Mouse (Mus musculus): ENCODE results near the gene Arap1. TPM values are rescaled to one million over a fixed set of nuclear protein-coding genes. Genes with fewer than 3 reads are reported as not detected.

Gene Arap1
- polyA plus RNA-seq, 1 experiment from 2014 or later: 92.5 TPM

GRCm38 (mm10) chr7:101377741-101378262, 29.9 kb downstream of the Arap1 start:
- WGBS: 23% methylated on average over 7 of the region's 7 CpGs
- Histone ChIP-seq H3K4me2 (replicated peaks; ENCODE audit: low read depth, low read length) (peak overlapping the region; percentile 36), H3K36me3 (ENCODE audit: control insufficient read depth, insufficient read depth, low read length) (no peaks in the 10 kb centered on the region), H3K9me3 (ENCODE audit: control insufficient read depth, low read length) (no peaks in the 10 kb centered on the region), H3K27ac (ENCODE audit: low read depth, low read length) (peak overlapping the region; percentile 76), H3K9ac (ENCODE audit: low read depth, low read length) (peak overlapping the region; percentile 52; the same call in 1 of the 2 replicates), H3K27me3 (ENCODE audit: control insufficient read depth, insufficient read depth, low read length) (no peaks in the 10 kb centered on the region), H3K4me3 (ENCODE audit: low read length) (peak overlapping the region; percentile 16; the same call in 1 of the 2 replicates), H3K4me1 (ENCODE audit: control insufficient read depth, insufficient read depth, low read length) (peaks cover 13% of the 10 kb centered on the region; the same call in 1 of the 2 replicates)
- ATAC-seq (ENCODE audit: low FRiP score, low TSS enrichment): peak; percentile 75

- H3K4me2 ChIP-seq (replicated peaks; ENCODE audit: low read depth, low read length): peak overlapping the region; percentile 36
- H3K4me1 ChIP-seq (ENCODE audit: control insufficient read depth, insufficient read depth, low read length): peaks cover 13% of the 10 kb centered on the region; the same call in 1 of the 2 replicates
- 44% methylated on average over 3 of the region's 3 CpGs for WGBS
- H3K9me3 ChIP-seq (ENCODE audit: control insufficient read depth, low read length): no peaks in the 10 kb centered on the region
- peak overlapping the region; percentile 76 for H3K27ac ChIP-seq (ENCODE audit: low read depth, low read length)
- H3K27me3 ChIP-seq (ENCODE audit: control insufficient read depth, insufficient read depth, low read length): no peaks in the 10 kb centered on the region
- peak overlapping the region; percentile 15; the same call in 1 of the 2 replicates for H3K4me3 ChIP-seq (ENCODE audit: low read length)
- H3K36me3 ChIP-seq (ENCODE audit: control insufficient read depth, insufficient read depth, low read length): no peaks in the 10 kb centered on the region
- H3K9ac ChIP-seq (ENCODE audit: low read depth, low read length): peak overlapping the region; percentile 52; the same call in 1 of the 2 replicates
- ATAC-seq (ENCODE audit: low FRiP score, low TSS enrichment): peak; percentile 41
Measured at GRCm38 (mm10) chr7:101378285-101378684, 30.4 kb downstream of the Arap1 start.

DNA sequence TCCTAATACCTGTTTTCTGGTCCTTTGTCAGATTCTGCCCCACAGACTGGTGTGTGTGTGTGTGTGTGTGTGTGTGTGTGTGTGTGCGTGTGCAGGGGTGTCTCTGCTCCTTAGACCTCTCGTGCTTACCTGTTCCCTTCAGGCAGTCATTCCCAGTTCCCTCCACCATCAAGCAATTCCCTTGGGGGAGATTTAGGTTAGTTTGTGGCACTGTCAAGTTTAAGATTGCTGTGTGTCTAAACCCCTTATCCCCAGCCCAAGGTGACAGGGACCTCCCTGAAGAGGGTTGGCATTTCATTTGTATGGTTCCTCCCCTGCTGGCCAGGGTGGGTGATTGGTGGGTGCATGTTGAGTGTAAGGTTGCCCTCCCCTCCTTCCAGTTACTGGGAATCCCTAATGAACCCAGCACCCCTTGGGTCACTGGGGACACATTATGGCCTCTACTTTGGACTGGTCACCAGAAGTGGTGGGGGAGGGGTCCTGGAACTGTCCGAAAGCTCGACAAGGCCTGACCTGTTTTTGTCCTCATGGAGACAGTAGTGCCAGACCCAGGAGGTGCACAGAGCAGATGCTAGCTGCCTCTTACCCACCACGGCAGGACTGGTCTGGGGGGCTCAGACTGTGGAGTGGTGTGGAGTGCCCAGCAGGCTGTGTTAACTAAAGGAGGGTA, 31.1 kb downstream of the Arap1 start:
- H3K27me3 ChIP-seq (ENCODE audit: control insufficient read depth, insufficient read depth, low read length): no peaks in the 10 kb centered on the region
- H3K27ac ChIP-seq (ENCODE audit: low read depth, low read length): peak overlapping the region; percentile 76; the same call in 1 of the 2 replicates
- no peak for ATAC-seq (ENCODE audit: low FRiP score, low TSS enrichment)
- H3K9ac ChIP-seq (ENCODE audit: low read depth, low read length): peak overlapping the region; percentile 52; the same call in 1 of the 2 replicates
- peaks cover 13% of the 10 kb centered on the region; the same call in 1 of the 2 replicates for H3K4me1 ChIP-seq (ENCODE audit: control insufficient read depth, insufficient read depth, low read length)
- no peaks in the 10 kb centered on the region for H3K9me3 ChIP-seq (ENCODE audit: control insufficient read depth, low read length)
- peak overlapping the region; percentile 36 for H3K4me2 ChIP-seq (replicated peaks; ENCODE audit: low read depth, low read length)
- H3K36me3 ChIP-seq (ENCODE audit: control insufficient read depth, insufficient read depth, low read length): no peaks in the 10 kb centered on the region
- 0 out of 2 replicates have a peak overlapping the region, but pooled peaks have one; percentile 15 for H3K4me3 ChIP-seq (ENCODE audit: low read length)
- 66% methylated on average over 5 of the region's 5 CpGs for WGBS

GRCm38 (mm10) chr7:101379732-101380131, 31.9 kb downstream of the Arap1 start:
- 61% methylated on average over 2 of the region's 2 CpGs for WGBS
- H3K27me3 ChIP-seq (ENCODE audit: control insufficient read depth, insufficient read depth, low read length): no peaks in the 10 kb centered on the region
- peak overlapping the region; percentile 55; the same call in 1 of the 2 replicates for H3K27ac ChIP-seq (ENCODE audit: low read depth, low read length)
- peak overlapping the region; percentile 44 for H3K9ac ChIP-seq (ENCODE audit: low read depth, low read length)
- H3K4me1 ChIP-seq (ENCODE audit: control insufficient read depth, insufficient read depth, low read length): peaks cover 15% of the 10 kb centered on the region
- H3K36me3 ChIP-seq (ENCODE audit: control insufficient read depth, insufficient read depth, low read length): no peaks in the 10 kb centered on the region
- no peak overlapping the region for H3K4me2 ChIP-seq (replicated peaks; ENCODE audit: low read depth, low read length)
- ATAC-seq (ENCODE audit: low FRiP score, low TSS enrichment): no peak
- H3K9me3 ChIP-seq (ENCODE audit: control insufficient read depth, low read length): no peaks in the 10 kb centered on the region
- H3K4me3 ChIP-seq (ENCODE audit: low read length): no peak overlapping the region

DNA sequence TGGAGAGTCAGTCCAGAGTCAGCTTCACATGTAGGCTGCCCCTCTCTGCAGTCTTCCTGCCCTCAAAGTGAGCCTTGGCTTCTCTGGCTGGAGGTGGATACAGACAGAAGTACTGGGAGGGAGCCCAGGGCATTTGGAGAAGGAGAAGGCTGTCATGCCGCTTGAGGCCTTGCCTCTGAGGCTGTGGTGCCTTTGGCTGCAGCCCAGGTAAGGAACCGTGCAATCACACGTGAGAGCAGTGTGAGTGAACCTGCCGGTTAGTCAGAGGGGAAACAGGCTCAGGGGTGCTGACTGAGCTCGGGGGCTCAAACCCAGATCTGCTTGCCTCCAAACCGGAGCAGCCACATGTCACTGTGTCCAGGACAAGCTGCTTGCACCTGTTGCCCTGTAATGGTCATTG, 33.6 kb downstream of the Arap1 start:
- ATAC-seq (ENCODE audit: low FRiP score, low TSS enrichment): no peak
- Histone ChIP-seq H3K36me3 (ENCODE audit: control insufficient read depth, insufficient read depth, low read length) (no peaks in the 10 kb centered on the region), H3K4me1 (ENCODE audit: control insufficient read depth, insufficient read depth, low read length) (peaks cover 31% of the 10 kb centered on the region), H3K27me3 (ENCODE audit: control insufficient read depth, insufficient read depth, low read length) (no peaks in the 10 kb centered on the region), H3K4me2 (replicated peaks; ENCODE audit: low read depth, low read length) (no peak overlapping the region), H3K4me3 (ENCODE audit: low read length) (no peak overlapping the region), H3K9me3 (ENCODE audit: control insufficient read depth, low read length) (no peaks in the 10 kb centered on the region), H3K27ac (ENCODE audit: low read depth, low read length) (no peak overlapping the region), H3K9ac (ENCODE audit: low read depth, low read length) (no peak overlapping the region)
- 86% methylated on average over 6 of the region's 6 CpGs for WGBS

DNA sequence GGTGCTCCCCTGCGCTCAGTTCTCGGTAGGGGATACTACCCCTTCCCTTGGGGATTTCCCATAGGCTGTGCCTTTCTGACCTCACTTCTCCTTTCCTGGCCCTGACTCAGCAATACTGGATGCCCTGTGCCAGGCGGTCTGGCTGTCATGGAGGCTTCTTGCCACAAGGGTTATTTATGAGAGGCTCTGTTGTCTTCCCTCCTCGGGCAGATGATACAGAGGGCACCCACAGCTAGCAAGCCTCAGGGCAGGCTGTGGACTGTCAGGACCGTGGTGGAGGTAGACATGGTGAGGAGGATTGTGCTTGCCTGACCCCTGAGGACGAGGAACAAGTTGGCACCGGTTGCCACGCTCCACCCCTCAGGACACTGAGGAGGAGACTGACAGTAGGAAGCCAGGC, 34.5 kb downstream of the Arap1 start:
- peaks cover 33% of the 10 kb centered on the region for H3K4me1 ChIP-seq (ENCODE audit: control insufficient read depth, insufficient read depth, low read length)
- ATAC-seq (ENCODE audit: low FRiP score, low TSS enrichment): no peak
- H3K36me3 ChIP-seq (ENCODE audit: control insufficient read depth, insufficient read depth, low read length): no peaks in the 10 kb centered on the region
- H3K4me2 ChIP-seq (replicated peaks; ENCODE audit: low read depth, low read length): no peak overlapping the region
- H3K27me3 ChIP-seq (ENCODE audit: control insufficient read depth, insufficient read depth, low read length): no peaks in the 10 kb centered on the region
- H3K27ac ChIP-seq (ENCODE audit: low read depth, low read length): no peak overlapping the region
- H3K4me3 ChIP-seq (ENCODE audit: low read length): no peak overlapping the region
- no peaks in the 10 kb centered on the region for H3K9me3 ChIP-seq (ENCODE audit: control insufficient read depth, low read length)
- WGBS: 65% methylated on average over 8 of the region's 8 CpGs
- H3K9ac ChIP-seq (ENCODE audit: low read depth, low read length): no peak overlapping the region

- Histone ChIP-seq H3K27ac (ENCODE audit: low read depth, low read length) (no peak overlapping the region), H3K36me3 (ENCODE audit: control insufficient read depth, insufficient read depth, low read length) (peaks cover 2% of the 10 kb centered on the region; the same call in 1 of the 2 replicates), H3K9me3 (ENCODE audit: control insufficient read depth, low read length) (no peaks in the 10 kb centered on the region), H3K4me2 (replicated peaks; ENCODE audit: low read depth, low read length) (no peak overlapping the region), H3K4me1 (ENCODE audit: control insufficient read depth, insufficient read depth, low read length) (peaks cover 30% of the 10 kb centered on the region), H3K9ac (ENCODE audit: low read depth, low read length) (no peak overlapping the region), H3K27me3 (ENCODE audit: control insufficient read depth, insufficient read depth, low read length) (no peaks in the 10 kb centered on the region), H3K4me3 (ENCODE audit: low read length) (no peak overlapping the region)
- 80% methylated on average over 3 of the region's 3 CpGs for WGBS
- no peak for ATAC-seq (ENCODE audit: low FRiP score, low TSS enrichment)
Measured at GRCm38 (mm10) chr7:101383756-101384155, 35.9 kb downstream of the Arap1 start.

DNA sequence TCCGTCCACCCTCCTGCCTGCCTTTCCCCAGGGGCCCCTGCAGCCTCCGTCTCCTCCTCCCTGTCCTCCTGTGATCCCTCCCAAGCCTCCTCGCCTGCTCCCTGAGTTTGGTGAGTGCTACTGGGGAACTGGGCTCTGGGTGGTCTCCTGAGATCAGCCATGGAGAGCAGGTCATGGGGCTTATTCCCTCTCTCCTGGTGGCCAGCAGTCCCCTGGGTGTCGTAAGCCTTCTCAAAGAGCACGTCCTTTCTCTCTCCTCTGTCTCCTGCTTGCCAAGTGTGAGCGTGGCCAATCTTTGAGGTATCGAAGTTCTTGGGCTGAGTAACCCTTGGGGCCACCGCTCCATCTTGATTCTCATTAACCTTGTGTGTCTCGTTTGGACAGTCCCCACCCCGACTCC, 37.1 kb downstream of the Arap1 start:
- Histone ChIP-seq H3K36me3 (ENCODE audit: control insufficient read depth, insufficient read depth, low read length) (peaks cover 7% of the 10 kb centered on the region; the same call in 1 of the 2 replicates), H3K4me1 (ENCODE audit: control insufficient read depth, insufficient read depth, low read length) (peaks cover 23% of the 10 kb centered on the region), H3K9me3 (ENCODE audit: control insufficient read depth, low read length) (no peaks in the 10 kb centered on the region), H3K27me3 (ENCODE audit: control insufficient read depth, insufficient read depth, low read length) (no peaks in the 10 kb centered on the region), H3K4me2 (replicated peaks; ENCODE audit: low read depth, low read length) (no peak overlapping the region), H3K27ac (ENCODE audit: low read depth, low read length) (peak overlapping the region; percentile 68), H3K4me3 (ENCODE audit: low read length) (no peak overlapping the region), H3K9ac (ENCODE audit: low read depth, low read length) (no peak overlapping the region)
- WGBS: 38% methylated on average over 10 of the region's 10 CpGs
- ATAC-seq (ENCODE audit: low FRiP score, low TSS enrichment): no peak

DNA sequence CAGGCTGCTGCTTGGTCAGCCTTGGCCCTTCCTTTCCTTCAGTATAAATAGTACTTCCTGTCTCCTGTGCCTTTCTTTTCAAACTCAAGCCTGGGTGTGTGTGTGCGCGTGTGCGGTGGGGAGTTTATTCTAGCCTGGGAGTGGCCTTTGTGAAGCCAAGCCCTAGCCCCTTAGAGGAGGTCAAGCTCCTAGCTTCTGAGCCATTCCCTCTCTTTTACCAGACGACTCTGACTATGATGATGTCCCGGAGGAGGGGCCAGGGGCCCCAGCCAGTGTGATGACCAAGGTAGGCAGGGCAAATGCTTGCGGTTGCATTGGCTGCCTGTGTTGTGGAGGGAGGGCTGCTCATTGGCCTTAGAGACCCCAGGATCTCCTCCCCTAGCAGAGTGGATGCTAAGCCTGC, 37.5 kb downstream of the Arap1 start:
- Histone ChIP-seq H3K9me3 (ENCODE audit: control insufficient read depth, low read length) (no peaks in the 10 kb centered on the region), H3K9ac (ENCODE audit: low read depth, low read length) (no peak overlapping the region), H3K27me3 (ENCODE audit: control insufficient read depth, insufficient read depth, low read length) (no peaks in the 10 kb centered on the region), H3K36me3 (ENCODE audit: control insufficient read depth, insufficient read depth, low read length) (peaks cover 9% of the 10 kb centered on the region; the same call in 1 of the 2 replicates), H3K4me3 (ENCODE audit: low read length) (no peak overlapping the region), H3K4me1 (ENCODE audit: control insufficient read depth, insufficient read depth, low read length) (peaks cover 23% of the 10 kb centered on the region), H3K4me2 (replicated peaks; ENCODE audit: low read depth, low read length) (0 out of 2 replicates have a peak overlapping the region, but pooled peaks have one; percentile 0), H3K27ac (ENCODE audit: low read depth, low read length) (peak overlapping the region; percentile 68)
- ATAC-seq (ENCODE audit: low FRiP score, low TSS enrichment): peak; percentile 56
- WGBS: 21% methylated on average over 6 of the region's 6 CpGs
